Mouse (Mus musculus) limb, embryonic 12.5 days (tissue): Measurements from ENCODE around the gene Cebpb. TPM values are rescaled to one million over a fixed set of nuclear protein-coding genes. Genes with fewer than 3 reads are reported as not detected.
A peak's percentile ranks its signal among the peaks of the same experiment; 100 is the strongest.

Experiments used
- ATAC-seq: fragments of 200-750 bp; cut with Nextera tagmentation; 2 replicates; pipeline ENCODE4 v1.8.0; 2017; ENCODE audit warnings: low read depth, moderate TSS enrichment; ENCODE audit not compliant: insufficient number of reproducible peaks, insufficient read depth, low FRiP score, low TSS enrichment
- H3K27ac ChIP-seq: fragments of 300-500 bp; sonication (generic); 2 replicates; pipeline ENCODE4 v1.5.1; 2016; ENCODE audit warnings: mild to moderate bottlenecking, moderate library complexity
- H3K27me3 ChIP-seq: fragments of 300-500 bp; sonication (generic); 2 replicates; pipeline ENCODE4 v1.6.1; 2016; ENCODE audit warnings: mild to moderate bottlenecking, moderate library complexity
- H3K36me3 ChIP-seq: fragments of 300-500 bp; sonication (generic); 2 replicates; pipeline ENCODE4 v1.6.1; 2016; ENCODE audit warnings: mild to moderate bottlenecking, moderate library complexity
- H3K4me1 ChIP-seq: fragments of 300-500 bp; sonication (generic); replicated peaks from 2 replicates; pipeline ENCODE4 v1.6.1; 2016
- H3K4me2 ChIP-seq: fragments of 300-500 bp; sonication (generic); 2 replicates; pipeline ENCODE4 v1.6.1; 2016; ENCODE audit warnings: mild to moderate bottlenecking, moderate library complexity
- H3K4me3 ChIP-seq: fragments of 300-500 bp; sonication (generic); replicated peaks from 2 replicates; pipeline ENCODE4 v1.5.1; 2016; ENCODE audit warnings: mild to moderate bottlenecking
- H3K9ac ChIP-seq: fragments of 300-500 bp; sonication (generic); replicated peaks from 2 replicates; pipeline ENCODE4 v1.6.1; 2016; ENCODE audit warnings: mild to moderate bottlenecking, moderate library complexity
- H3K9me3 ChIP-seq: fragments of 300-500 bp; sonication (generic); 2 replicates; pipeline ENCODE4 v1.6.1; 2016; ENCODE audit warnings: mild to moderate bottlenecking, moderate library complexity
- WGBS: fragments of 180-500 bp; shearing (Covaris S2); methylation state at CpG from one replicate; pipeline ENCODE4 v1.1.7; 2016; 5-methylcytosine and 5-hydroxymethylcytosine counted together
- polyA plus RNA-seq: library from polyadenylated mRNA; unstranded; fragments of >200 nt; fragmentation: Nextera tagmentation; extraction: Ambion mirVana; gene quantifications from 2 replicates; pipeline ENCODE4 v1.2.1, GENCODE M21; 2016

The Cebpb gene
- polyA plus RNA-seq, 1 experiment from 2014 or later = 4.0 TPM

GRCm38 (mm10) chr2:167686382-167687249, 2.1 kb upstream of the Cebpb start:
- ATAC-seq = no peak
- H3K4me3 ChIP-seq = no peak overlapping the region
- H3K9me3 ChIP-seq = no peaks in the 10 kb centered on the region
- peaks cover 11% of the 10 kb centered on the region; the same call in 1 of the 2 replicates for H3K4me1 ChIP-seq
- H3K9ac ChIP-seq = no peak overlapping the region
- WGBS = 72% methylated on average over 16 of the region's 16 CpGs
- H3K4me2 ChIP-seq = no peak overlapping the region
- H3K27ac ChIP-seq = no peak overlapping the region
- peaks cover 60% of the 10 kb centered on the region for H3K27me3 ChIP-seq
- no peaks in the 10 kb centered on the region for H3K36me3 ChIP-seq

GRCm38 (mm10) chr2:167687250-167687586, 1.5 kb upstream of the Cebpb start:
- no peak overlapping the region for H3K27ac ChIP-seq
- H3K9me3 ChIP-seq = no peaks in the 10 kb centered on the region
- no peak overlapping the region for H3K9ac ChIP-seq
- no peak for ATAC-seq
- peaks cover 11% of the 10 kb centered on the region; the same call in 1 of the 2 replicates for H3K4me1 ChIP-seq
- WGBS = 86% methylated on average over 4 of the region's 4 CpGs
- no peak overlapping the region for H3K4me3 ChIP-seq
- H3K4me2 ChIP-seq = no peak overlapping the region
- H3K36me3 ChIP-seq = no peaks in the 10 kb centered on the region
- H3K27me3 ChIP-seq = peaks cover 66% of the 10 kb centered on the region

- Histone ChIP-seq H3K27ac (no peak overlapping the region), H3K9ac (no peak overlapping the region), H3K36me3 (no peaks in the 10 kb centered on the region), H3K4me3 (no peak overlapping the region), H3K4me2 (no peak overlapping the region), H3K9me3 (no peaks in the 10 kb centered on the region), H3K27me3 (peaks cover 70% of the 10 kb centered on the region), H3K4me1 (peaks cover 11% of the 10 kb centered on the region; the same call in 1 of the 2 replicates)
- WGBS = 51% methylated on average over 11 of the region's 11 CpGs
- ATAC-seq = no peak
Observed at GRCm38 (mm10) chr2:167687651-167688101, 1.0 kb upstream of the Cebpb start.

- no peaks in the 10 kb centered on the region for H3K36me3 ChIP-seq
- peak overlapping the region; percentile 90 for H3K4me2 ChIP-seq
- peaks cover 75% of the 10 kb centered on the region for H3K27me3 ChIP-seq
- peak overlapping the region; percentile 69 for H3K4me3 ChIP-seq
- no peaks in the 10 kb centered on the region for H3K9me3 ChIP-seq
- H3K4me1 ChIP-seq = peaks cover 11% of the 10 kb centered on the region; the same call in 1 of the 2 replicates
- H3K27ac ChIP-seq = no peak overlapping the region
- ATAC-seq = peak; percentile 33; the same call in 1 of the 2 replicates
- WGBS = 20% methylated on average over 12 of the region's 12 CpGs
- H3K9ac ChIP-seq = no peak overlapping the region
Observed at GRCm38 (mm10) chr2:167688126-167688497, 603 bp upstream of the Cebpb start.

- H3K9ac ChIP-seq = peak within 1 kb of the TSS; percentile 67
- peaks cover 11% of the 10 kb centered on the region; the same call in 1 of the 2 replicates for H3K4me1 ChIP-seq
- no peak within 1 kb of the TSS for H3K27ac ChIP-seq
- H3K9me3 ChIP-seq = no peaks in the 10 kb centered on the region
- under 1% methylated on average over 91 of the region's 99 CpGs for WGBS
- peaks cover 75% of the 10 kb centered on the region for H3K27me3 ChIP-seq
- H3K4me3 ChIP-seq = peak within 1 kb of the TSS; percentile 69
- peak within 1 kb of the TSS; percentile 90 for H3K4me2 ChIP-seq
- ATAC-seq = no peak; the same call in 1 of the 2 replicates
- no peaks in the 10 kb centered on the region for H3K36me3 ChIP-seq
Observed at GRCm38 (mm10) chr2:167689501-167690218, 945 bp downstream of the Cebpb start, which contains the start of gene Tmem189. TSS of gene Tmem189 (minus strand) at chr2:167689822.

GRCm38 (mm10) chr2:167690219-167690961, 1.7 kb downstream of the Cebpb start:
- H3K36me3 ChIP-seq = no peaks in the 10 kb centered on the region
- peak overlapping the region; percentile 69 for H3K4me3 ChIP-seq
- no peak for ATAC-seq
- peak overlapping the region; percentile 67; the same call in 1 of the 2 replicates for H3K9ac ChIP-seq
- 59% methylated on average over 15 of the region's 15 CpGs for WGBS
- peak overlapping the region; percentile 90 for H3K4me2 ChIP-seq
- no peak overlapping the region for H3K27ac ChIP-seq
- H3K9me3 ChIP-seq = peaks cover 3% of the 10 kb centered on the region; the same call in 1 of the 2 replicates
- peaks cover 73% of the 10 kb centered on the region for H3K27me3 ChIP-seq
- H3K4me1 ChIP-seq = peaks cover 11% of the 10 kb centered on the region; the same call in 1 of the 2 replicates

- H3K4me1 ChIP-seq = peaks cover 11% of the 10 kb centered on the region; the same call in 1 of the 2 replicates
- peaks cover 68% of the 10 kb centered on the region for H3K27me3 ChIP-seq
- H3K9ac ChIP-seq = no peak overlapping the region
- no peak for ATAC-seq
- peaks cover 5% of the 10 kb centered on the region; the same call in 1 of the 2 replicates for H3K9me3 ChIP-seq
- H3K4me2 ChIP-seq = peak overlapping the region; percentile 11; the same call in 1 of the 2 replicates
- H3K36me3 ChIP-seq = no peaks in the 10 kb centered on the region
- WGBS = 83% methylated on average over 12 of the region's 12 CpGs
- no peak overlapping the region for H3K27ac ChIP-seq
- peak overlapping the region; percentile 3; the same call in 1 of the 2 replicates for H3K4me3 ChIP-seq
Observed at GRCm38 (mm10) chr2:167690962-167691311, 2.2 kb downstream of the Cebpb start.

- H3K9ac ChIP-seq = no peak overlapping the region
- H3K4me3 ChIP-seq = no peak overlapping the region
- no peaks in the 10 kb centered on the region for H3K36me3 ChIP-seq
- no peak for ATAC-seq
- 89% methylated on average over 6 of the region's 6 CpGs for whole genome bisulfite sequencing
- peaks cover 65% of the 10 kb centered on the region for H3K27me3 ChIP-seq
- no peak overlapping the region for H3K4me2 ChIP-seq
- no peak overlapping the region for H3K27ac ChIP-seq
- peaks cover 15% of the 10 kb centered on the region for H3K4me1 ChIP-seq
- peaks cover 5% of the 10 kb centered on the region; the same call in 1 of the 2 replicates for H3K9me3 ChIP-seq
Observed at GRCm38 (mm10) chr2:167691410-167691809, 2.7 kb downstream of the Cebpb start.

- WGBS = 82% methylated on average over 14 of the region's 14 CpGs
- Histone ChIP-seq H3K36me3 (no peaks in the 10 kb centered on the region), H3K27me3 (peaks cover 58% of the 10 kb centered on the region)
Observed at GRCm38 (mm10) chr2:167691871-167692661, 3.4 kb downstream of the Cebpb start.

GRCm38 (mm10) chr2:167692831-167693230, 4.1 kb downstream of the Cebpb start:
- H3K4me2 ChIP-seq = no peak overlapping the region
- no peak overlapping the region for H3K27ac ChIP-seq
- H3K27me3 ChIP-seq = peaks cover 51% of the 10 kb centered on the region
- no peaks in the 10 kb centered on the region for H3K36me3 ChIP-seq
- WGBS = 66% methylated on average over 3 of the region's 3 CpGs
- H3K9ac ChIP-seq = no peak overlapping the region
- H3K4me3 ChIP-seq = no peak overlapping the region
- H3K9me3 ChIP-seq = peaks cover 5% of the 10 kb centered on the region; the same call in 1 of the 2 replicates
- H3K4me1 ChIP-seq = peaks cover 15% of the 10 kb centered on the region
- no peak for ATAC-seq

More at GRCm38 (mm10) chr2:167691871-167692661, 3.4 kb downstream of the Cebpb start:
- ATAC-seq = no peak
- no peak overlapping the region for H3K4me3 ChIP-seq
- no peak overlapping the region for H3K9ac ChIP-seq
- peaks cover 5% of the 10 kb centered on the region; the same call in 1 of the 2 replicates for H3K9me3 ChIP-seq
- H3K4me2 ChIP-seq = no peak overlapping the region
- H3K4me1 ChIP-seq = peaks cover 15% of the 10 kb centered on the region
- no peak overlapping the region for H3K27ac ChIP-seq
